Mouse (Mus musculus) midbrain, embryonic 11.5 days (tissue): Measurements from ENCODE around the gene Siah2. TPM values are rescaled to one million over a fixed set of nuclear protein-coding genes. Genes with fewer than 3 reads are reported as not detected.

Experiments
- ATAC-seq: fragments of 200-750 bp; cut with Nextera tagmentation; 2 replicates; pipeline ENCODE4 v1.8.0; 2017; ENCODE audit warnings: moderate TSS enrichment, moderate library complexity; ENCODE audit not compliant: low FRiP score
- DNase-seq: peaks from one replicate; pipeline ENCODE4 v3.0.0; 2015; ENCODE audit warnings: low spot score; ENCODE audit errors: missing footprints
- H3K27ac ChIP-seq: fragments of 300-500 bp; sonication (generic); 2 replicates; pipeline ENCODE4 v1.5.1; 2014; ENCODE audit warnings: low read depth, low read length
- H3K27me3 ChIP-seq: fragments of 300-500 bp; sonication (generic); 2 replicates; pipeline ENCODE4 v1.6.1; 2014; ENCODE audit warnings: mild to moderate bottlenecking, low read length, moderate library complexity, mixed read lengths; ENCODE audit not compliant: control insufficient read depth, insufficient read depth
- H3K36me3 ChIP-seq: fragments of 300-500 bp; sonication (generic); 2 replicates; pipeline ENCODE4 v1.6.1; 2014; ENCODE audit warnings: mild to moderate bottlenecking, low read length, moderate library complexity, mixed read lengths; ENCODE audit not compliant: control insufficient read depth, insufficient read depth
- H3K4me1 ChIP-seq: fragments of 300-500 bp; sonication (generic); 2 replicates; pipeline ENCODE4 v1.6.1; 2014; ENCODE audit warnings: low read length; ENCODE audit not compliant: control insufficient read depth, insufficient read depth
- H3K4me2 ChIP-seq: fragments of 300-500 bp; sonication (generic); 2 replicates; pipeline ENCODE4 v1.6.1; 2014; ENCODE audit warnings: mild to moderate bottlenecking, moderate library complexity
- H3K4me3 ChIP-seq: fragments of 300-500 bp; sonication (generic); 2 replicates; pipeline ENCODE4 v1.5.1; 2014; ENCODE audit warnings: low read depth, low read length
- H3K9ac ChIP-seq: fragments of 300-500 bp; sonication (generic); 2 replicates; pipeline ENCODE4 v1.6.1; 2014; ENCODE audit warnings: low read length
- H3K9me3 ChIP-seq: fragments of 300-500 bp; sonication (generic); 2 replicates; pipeline ENCODE4 v1.6.1; 2016; ENCODE audit warnings: low read length; ENCODE audit not compliant: control insufficient read depth
- WGBS: fragments of 180-500 bp; shearing (Covaris S2); extraction: QIAGEN DNeasy Blood & Tissue Kit; methylation state at CpG from one replicate; pipeline ENCODE4 v1.1.7; 2014; 5-methylcytosine and 5-hydroxymethylcytosine counted together
- polyA plus RNA-seq: library from polyadenylated mRNA; unstranded; fragments of >200 nt; fragmentation: Nextera tagmentation; extraction: Ambion mirVana; gene quantifications from 2 replicates; pipeline ENCODE4 v1.2.1, GENCODE M21; 2014

Siah2 gene
- polyA plus RNA-seq, 1 experiment from 2014 or later, result 4.0 TPM

DNA sequence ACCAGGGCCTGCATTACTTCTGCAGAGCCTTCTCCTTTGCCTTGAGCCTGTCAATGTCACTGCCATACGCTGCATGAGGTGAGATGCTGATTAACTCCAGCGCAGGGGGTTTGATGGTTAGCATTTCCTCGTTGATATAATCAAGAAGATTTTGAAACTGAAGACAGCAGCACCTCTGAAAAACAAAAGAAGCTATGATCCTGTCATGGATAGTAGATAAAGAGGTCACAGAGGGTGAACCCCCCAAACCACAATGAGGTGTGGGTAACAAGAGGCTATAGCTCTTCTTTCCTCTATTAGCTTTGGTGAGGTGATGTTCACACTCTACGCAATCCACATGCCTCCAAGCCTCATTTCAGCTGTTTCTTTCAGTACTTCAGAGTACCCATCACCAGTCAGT, 67.2 kb downstream of the Siah2 start:
- WGBS, result 87% methylated on average over 4 of the region's 4 CpGs
- Histone ChIP-seq H3K27me3 (no peaks in the 10 kb centered on the region), H3K27ac (no peak overlapping the region), H3K4me2 (no peak overlapping the region), H3K4me3 (no peak overlapping the region), H3K36me3 (no peaks in the 10 kb centered on the region), H3K9me3 (no peaks in the 10 kb centered on the region), H3K9ac (no peak overlapping the region), H3K4me1 (no peaks in the 10 kb centered on the region)
- no peak for DNase-seq
- ATAC-seq, result no peak

Other genes starting within 250 kb of the Siah2 start
- 62.7 and 68.6 TPM in 2 replicates for gene Eif2a, start 166.6 kb downstream of the Siah2 start, polyA plus RNA-seq
- gene Serp1, start 166.5 kb downstream of the Siah2 start, polyA plus RNA-seq, result 146 and 148 TPM in 2 replicates
- gene Selenot, start 115.8 kb downstream of the Siah2 start, polyA plus RNA-seq, result 29.3 and 30.9 TPM in 2 replicates
- gene Erich6, start 55.2 kb downstream of the Siah2 start, polyA plus RNA-seq, result 0.08 TPM in 1 of 2 replicates, not detected in the other
- gene Mindy4b-ps, start 129.9 kb upstream of the Siah2 start, polyA plus RNA-seq, result not detected in 2 replicates
- gene Clrn1, start 192.9 kb upstream of the Siah2 start, polyA plus RNA-seq, result 0.29 TPM in 1 of 2 replicates, not detected in the other